Mouse (Mus musculus): ENCODE results near the gene Tgfbrap1. TPM values are rescaled to one million over a fixed set of nuclear protein-coding genes. Genes with fewer than 3 reads are reported as not detected.

Gene Tgfbrap1
- total and polyA plus RNA-seq, 3 experiments, result 3.8 to 8.4 (median 6.0) TPM

DNA sequence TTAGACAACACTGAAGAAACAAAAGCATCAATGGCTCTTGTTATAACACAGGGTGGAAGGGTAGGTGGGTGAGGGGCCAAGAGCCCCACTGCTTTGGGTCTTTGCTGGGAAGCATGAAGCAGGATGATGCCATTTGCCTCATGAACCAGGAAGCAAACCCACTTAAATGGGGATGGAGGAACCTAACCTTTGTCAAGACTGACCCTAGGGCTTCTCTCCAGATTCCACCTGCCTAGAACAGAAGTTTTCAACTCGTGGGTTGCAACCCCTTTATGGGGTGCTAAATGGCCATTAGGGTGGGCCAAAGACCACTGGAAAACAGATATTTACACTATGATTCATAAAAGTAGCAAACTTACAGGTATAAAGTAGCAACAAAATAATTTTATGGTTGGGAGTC is 25.9 kb downstream of the Tgfbrap1 start:
- no peak for DNase-seq (ENCODE audit: extremely low read depth)
- dilution Hi-C loops (cut with MboI; ENCODE audit: extremely low pct_ligation_motif_present, extremely low pct_unique_long_range_greater_than_20kb, low sequenced_read_pairs), result no loop called here
- H3K27me3 ChIP-seq (replicated peaks), result no peaks in the 10 kb centered on the region
- peaks cover 0 to 3% of the 10 kb centered on the region in 2 experiments; a peak in 1 of 4 replicates for H3K4me1 ChIP-seq (ENCODE audit: control insufficient read depth in 1 of 2, insufficient read depth in 2 of 2)
- in situ Hi-C loops (cut with MboI; ENCODE audit: low pct_ligation_motif_present, low pct_unique_long_range_greater_than_20kb, low sequenced_read_pairs), result no loop called here
- H3K27ac ChIP-seq (ENCODE audit: insufficient read depth, low read depth), result no peak overlapping the region
- peaks cover 26 to 72% of the 10 kb centered on the region in 2 experiments for H3K36me3 ChIP-seq (replicated peaks in 1 of 2; ENCODE audit: control insufficient read depth in 1 of 2, insufficient read depth in 1 of 2, low read length in 1 of 2)
- no peaks in the 10 kb centered on the region for H3K79me2 ChIP-seq (replicated peaks; ENCODE audit: control insufficient read depth, extremely low read depth, insufficient read depth, poor library complexity, severe bottlenecking)
- H3K4me3 ChIP-seq (replicated peaks in 1 of 3; ENCODE audit: low read depth in 2 of 3, low read length in 2 of 3, poor library complexity in 1 of 3), result no peak overlapping the region
- H3K9me3 ChIP-seq (replicated peaks; ENCODE audit: low read length), result no peaks in the 10 kb centered on the region
- H3K4me2 ChIP-seq (ENCODE audit: insufficient read depth, low read depth, poor library complexity, severe bottlenecking), result no peak overlapping the region
- no peak overlapping the region for H3K9ac ChIP-seq (ENCODE audit: insufficient read depth, low read depth)
- TF ChIP-seq ZKSCAN1 (IDR thresholded peaks at IDR 0.05; ENCODE audit: borderline replicate concordance, low read depth, low read length) (no peak), USF1 (IDR thresholded peaks at IDR 0.05; ENCODE audit: low read depth, low read length) (no peak), JUN (IDR thresholded peaks at IDR 0.05; ENCODE audit: insufficient read depth, low read depth, low read length) (no peak), ELF1 (IDR thresholded peaks at IDR 0.05; ENCODE audit: low read depth, low read length) (no peak), HCFC1 (IDR thresholded peaks at IDR 0.05; ENCODE audit: low read depth, low read length) (no peak), TBP (conservative IDR thresholded peaks at IDR 0.05; ENCODE audit: low read depth, low read length) (no peak), RCOR1 (conservative IDR thresholded peaks at IDR 0.05; ENCODE audit: low read depth, low read length) (no peak), MXI1 (IDR thresholded peaks at IDR 0.05; ENCODE audit: low read depth, low read length) (no peak), CHD2 (IDR thresholded peaks at IDR 0.05; ENCODE audit: low read length) (no peak), SMC3 (IDR thresholded peaks at IDR 0.05; ENCODE audit: low read depth, low read length) (no peak), PAX5 (IDR thresholded peaks at IDR 0.05; ENCODE audit: low read length) (no peak), SIN3A (IDR thresholded peaks at IDR 0.05; ENCODE audit: low read length) (no peak), MYC (IDR thresholded peaks at IDR 0.05; ENCODE audit: low read depth, low read length) (no peak)

DNA sequence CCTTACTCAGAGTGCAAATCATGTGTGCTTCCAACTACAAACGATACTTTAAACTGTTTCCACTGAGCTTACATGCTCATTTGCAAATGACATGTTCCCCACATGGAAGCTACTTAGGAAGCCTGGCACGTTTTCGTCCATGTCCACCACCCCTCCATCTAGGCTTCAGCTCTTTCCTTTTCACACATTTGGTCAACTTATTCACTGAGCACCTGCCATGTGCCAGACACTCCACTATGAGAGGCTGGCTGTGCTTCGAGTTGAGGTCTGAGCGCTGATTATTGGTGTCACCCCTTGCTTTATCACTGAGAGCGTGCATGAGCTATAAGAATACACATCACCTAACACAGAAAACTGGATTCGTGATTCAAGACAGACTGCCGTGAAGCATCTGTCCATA is 26.4 kb downstream of the Tgfbrap1 start:
- H3K4me3 ChIP-seq (replicated peaks in 1 of 3; ENCODE audit: low read depth in 2 of 3, low read length in 2 of 3, poor library complexity in 1 of 3), result no peak overlapping the region
- no peaks in the 10 kb centered on the region for H3K27me3 ChIP-seq (replicated peaks)
- no peak overlapping the region for H3K4me2 ChIP-seq (ENCODE audit: insufficient read depth, low read depth, poor library complexity, severe bottlenecking)
- no peaks in the 10 kb centered on the region for H3K79me2 ChIP-seq (replicated peaks; ENCODE audit: control insufficient read depth, extremely low read depth, insufficient read depth, poor library complexity, severe bottlenecking)
- H3K9me3 ChIP-seq (replicated peaks; ENCODE audit: low read length), result no peaks in the 10 kb centered on the region
- H3K4me1 ChIP-seq (ENCODE audit: control insufficient read depth in 1 of 2, insufficient read depth in 2 of 2), result peaks cover 0 to 3% of the 10 kb centered on the region in 2 experiments; a peak in 1 of 4 replicates
- DNase-seq (ENCODE audit: extremely low read depth), result no peak
- H3K36me3 ChIP-seq (replicated peaks in 1 of 2; ENCODE audit: control insufficient read depth in 1 of 2, insufficient read depth in 1 of 2, low read length in 1 of 2), result peaks cover 29 to 73% of the 10 kb centered on the region in 2 experiments
- no peak overlapping the region for H3K9ac ChIP-seq (ENCODE audit: insufficient read depth, low read depth)
- dilution Hi-C loops (cut with MboI; ENCODE audit: extremely low pct_ligation_motif_present, extremely low pct_unique_long_range_greater_than_20kb, low sequenced_read_pairs), result no loop called here
- no peak overlapping the region for H3K27ac ChIP-seq (ENCODE audit: insufficient read depth, low read depth)
- in situ Hi-C loops (cut with MboI; ENCODE audit: low pct_ligation_motif_present, low pct_unique_long_range_greater_than_20kb, low sequenced_read_pairs), result no loop called here
- TF ChIP-seq E2F4 (IDR thresholded peaks at IDR 0.05; ENCODE audit: insufficient replicate concordance, low read depth, low read length), result no peak
- TF ChIP-seq MYC (IDR thresholded peaks at IDR 0.05; ENCODE audit: low read depth, low read length), result no peak
- TF ChIP-seq JUN (IDR thresholded peaks at IDR 0.05; ENCODE audit: insufficient read depth, low read depth, low read length), result no peak
- no peak for TF ChIP-seq SIN3A (IDR thresholded peaks at IDR 0.05; ENCODE audit: low read length)
- TF ChIP-seq MEF2A (IDR thresholded peaks at IDR 0.05; ENCODE audit: borderline replicate concordance, low read depth, low read length), result no peak
- no peak for TF ChIP-seq ZKSCAN1 (IDR thresholded peaks at IDR 0.05; ENCODE audit: borderline replicate concordance, low read depth, low read length)
- no peak for TF ChIP-seq NRF1 (IDR thresholded peaks at IDR 0.05; ENCODE audit: low read depth, low read length)
- no peak for TF ChIP-seq ZC3H11A (IDR thresholded peaks at IDR 0.05; ENCODE audit: low read depth, low read length)
- no peak for TF ChIP-seq USF2 (conservative IDR thresholded peaks at IDR 0.05; ENCODE audit: low read depth, low read length)
- no peak for TF ChIP-seq ELF1 (IDR thresholded peaks at IDR 0.05; ENCODE audit: low read depth, low read length)
- no peak for TF ChIP-seq HCFC1 (IDR thresholded peaks at IDR 0.05; ENCODE audit: low read depth, low read length)
- TF ChIP-seq POLR2A (IDR thresholded peaks at IDR 0.05; ENCODE audit: low read depth, low read length), result no peak
- TF ChIP-seq BHLHE40 (IDR thresholded peaks at IDR 0.05; ENCODE audit: low read depth, low read length), result no peak
- no peak for TF ChIP-seq NELFE (IDR thresholded peaks at IDR 0.05; ENCODE audit: low read depth, low read length)
- TF ChIP-seq IRF4 (IDR thresholded peaks at IDR 0.05; ENCODE audit: low read depth, low read length), result no peak
- TF ChIP-seq KAT2A (IDR thresholded peaks at IDR 0.05; ENCODE audit: insufficient replicate concordance, low read length), result no peak
- no peak for TF ChIP-seq JUND (conservative IDR thresholded peaks at IDR 0.05; ENCODE audit: low read depth, low read length)
- TF ChIP-seq SMC3 (IDR thresholded peaks at IDR 0.05; ENCODE audit: low read depth, low read length), result no peak
